Mouse (Mus musculus) lung, postnatal 0 days (tissue): ENCODE measurements at regions not wholly inside any gene's neighbourhood (a gene's known extent, or its start where the extent isn't known, plus 50 kb on each side); places are given as distances from the start of the nearest gene placed in this dataset.
A peak's percentile ranks its signal among the peaks of the same experiment; 100 is the strongest.

Experiments
- ATAC-seq: fragments of 200-750 bp; cut with Nextera tagmentation; 2 replicates; pipeline ENCODE4 v1.8.0; 2017; ENCODE audit warnings: moderate library complexity
- DNase-seq: peaks from one replicate; pipeline ENCODE4 v3.0.0-alpha.2; 2016; ENCODE audit warnings: low spot score
- H3K27ac ChIP-seq: fragments of 300-500 bp; sonication (generic); 2 replicates; pipeline ENCODE4 v1.5.1; 2014; ENCODE audit warnings: antibody characterized with exemption, mild to moderate bottlenecking, low read length, mixed read lengths
- H3K27me3 ChIP-seq: fragments of 300-500 bp; sonication (generic); replicated peaks from 2 replicates; pipeline ENCODE4 v1.6.1; 2014; ENCODE audit warnings: low read length, mixed read lengths; ENCODE audit not compliant: insufficient read depth
- H3K36me3 ChIP-seq: fragments of 300-500 bp; sonication (generic); 2 replicates; pipeline ENCODE4 v1.6.1; 2014; ENCODE audit warnings: low read length, mixed read lengths; ENCODE audit not compliant: insufficient read depth
- H3K4me1 ChIP-seq: fragments of 300-500 bp; sonication (generic); 2 replicates; pipeline ENCODE4 v1.6.1; 2014; ENCODE audit warnings: antibody characterized with exemption, low read depth, low read length, mixed read lengths; ENCODE audit not compliant: insufficient read depth
- H3K4me2 ChIP-seq: fragments of 300-500 bp; sonication (generic); replicated peaks from 2 replicates; pipeline ENCODE4 v1.6.1; 2014; ENCODE audit warnings: low read depth, mild to moderate bottlenecking, low read length, moderate library complexity, mixed read lengths
- H3K4me3 ChIP-seq: fragments of 300-500 bp; sonication (generic); 2 replicates; pipeline ENCODE4 v1.5.1; 2014; ENCODE audit warnings: low read depth, low read length
- H3K9ac ChIP-seq: fragments of 300-500 bp; sonication (generic); replicated peaks from 2 replicates; pipeline ENCODE4 v1.6.1; 2014; ENCODE audit warnings: low read depth, mild to moderate bottlenecking
- H3K9me3 ChIP-seq: fragments of 300-500 bp; sonication (generic); 2 replicates; pipeline ENCODE4 v1.6.1; 2016; ENCODE audit warnings: low read length, mixed read lengths
- CTCF ChIP-seq: IDR thresholded peaks from 2 replicates; pipeline ENCODE4 v1.5.1; 2016; ENCODE audit warnings: antibody characterized with exemption, mild to moderate bottlenecking
- EP300 ChIP-seq: IDR thresholded peaks from 2 replicates; pipeline ENCODE4 v1.6.1; 2016; ENCODE audit warnings: antibody characterized with exemption, mild to moderate bottlenecking, control low read depth
- WGBS: fragments of 180-500 bp; shearing (Covaris S2); extraction: QIAGEN DNeasy Blood & Tissue Kit; methylation state at CpG from one replicate; pipeline ENCODE4 v1.1.7; 2014; 5-methylcytosine and 5-hydroxymethylcytosine counted together

GRCm38 (mm10) chr16:78451251-78451650 is 74.3 kb upstream of the Btg3 start:
- no peak overlapping the region for H3K4me3 ChIP-seq
- 0 out of 2 replicates have a peak overlapping the region, but pooled peaks have one; percentile 5 for H3K4me2 ChIP-seq
- H3K27ac ChIP-seq: peak overlapping the region; percentile 38; the same call in 1 of the 2 replicates
- no peak overlapping the region for H3K9ac ChIP-seq
- H3K9me3 ChIP-seq: no peaks in the 10 kb centered on the region
- 44% methylated on average over 11 of the region's 11 CpGs for WGBS
- ATAC-seq (peak; percentile 71), DNase-seq (peak; percentile 56)
- H3K4me1 ChIP-seq: no peaks in the 10 kb centered on the region
- H3K27me3 ChIP-seq: no peaks in the 10 kb centered on the region
- no peak for TF ChIP-seq EP300
- no peak for TF ChIP-seq CTCF
- H3K36me3 ChIP-seq: no peaks in the 10 kb centered on the region

- no peak overlapping the region for H3K27ac ChIP-seq
- H3K9me3 ChIP-seq: no peaks in the 10 kb centered on the region
- no peaks in the 10 kb centered on the region for H3K4me1 ChIP-seq
- no peak overlapping the region for H3K4me2 ChIP-seq
- no peak for DNase-seq
- no peaks in the 10 kb centered on the region for H3K36me3 ChIP-seq
- no peaks in the 10 kb centered on the region for H3K27me3 ChIP-seq
- 97% methylated on average over 4 of the region's 8 CpGs for WGBS
- H3K9ac ChIP-seq: no peak overlapping the region
- no peak for ATAC-seq
- no peak overlapping the region for H3K4me3 ChIP-seq
- TF ChIP-seq CTCF: no peak
- no peak for TF ChIP-seq EP300
Observed at GRCm38 (mm10) chr16:78449231-78449630, 72.2 kb upstream of the Btg3 start.

- ATAC-seq (no peak), DNase-seq (no peak)
- Histone ChIP-seq H3K4me2 (no peak overlapping the region), H3K9ac (no peak overlapping the region), H3K4me3 (no peak overlapping the region), H3K4me1 (no peaks in the 10 kb centered on the region), H3K27ac (no peak overlapping the region), H3K9me3 (no peaks in the 10 kb centered on the region), H3K36me3 (no peaks in the 10 kb centered on the region), H3K27me3 (no peaks in the 10 kb centered on the region)
- TF ChIP-seq EP300 (no peak), CTCF (no peak)
- WGBS: 82% methylated on average over 8 of the region's 8 CpGs
Observed at GRCm38 (mm10) chr16:78443262-78443661, 66.3 kb upstream of the Btg3 start.

- H3K9me3 ChIP-seq: no peaks in the 10 kb centered on the region
- no peaks in the 10 kb centered on the region for H3K27me3 ChIP-seq
- TF ChIP-seq EP300 (no peak), CTCF (no peak)
- no peak overlapping the region for H3K4me2 ChIP-seq
- H3K36me3 ChIP-seq: no peaks in the 10 kb centered on the region
- no peak overlapping the region for H3K27ac ChIP-seq
- no peak overlapping the region for H3K9ac ChIP-seq
- WGBS: 79% methylated on average over 7 of the region's 7 CpGs
- H3K4me1 ChIP-seq: no peaks in the 10 kb centered on the region
- H3K4me3 ChIP-seq: no peak overlapping the region
- ATAC-seq (no peak), DNase-seq (no peak)
Observed at GRCm38 (mm10) chr16:78442830-78443229, 65.8 kb upstream of the Btg3 start.

GRCm38 (mm10) chr16:78441961-78442360 is 65.0 kb upstream of the Btg3 start:
- ATAC-seq (no peak), DNase-seq (no peak)
- Histone ChIP-seq H3K9ac (no peak overlapping the region), H3K4me1 (no peaks in the 10 kb centered on the region), H3K27me3 (no peaks in the 10 kb centered on the region), H3K27ac (no peak overlapping the region), H3K9me3 (no peaks in the 10 kb centered on the region), H3K4me3 (no peak overlapping the region), H3K4me2 (no peak overlapping the region), H3K36me3 (no peaks in the 10 kb centered on the region)
- 76% methylated on average over 6 of the region's 6 CpGs for WGBS
- TF ChIP-seq EP300 (no peak), CTCF (no peak)

GRCm38 (mm10) chr16:78435707-78436106 is 58.7 kb upstream of the Btg3 start:
- no peak overlapping the region for H3K4me2 ChIP-seq
- ATAC-seq (no peak), DNase-seq (no peak)
- no peak overlapping the region for H3K27ac ChIP-seq
- H3K4me3 ChIP-seq: no peak overlapping the region
- no peaks in the 10 kb centered on the region for H3K36me3 ChIP-seq
- H3K27me3 ChIP-seq: no peaks in the 10 kb centered on the region
- H3K4me1 ChIP-seq: no peaks in the 10 kb centered on the region
- H3K9ac ChIP-seq: no peak overlapping the region
- no peak for TF ChIP-seq CTCF
- H3K9me3 ChIP-seq: no peaks in the 10 kb centered on the region
- 54% methylated on average over 5 of the region's 5 CpGs for WGBS

GRCm38 (mm10) chr16:78427470-78428041 is 50.6 kb upstream of the Btg3 start:
- ATAC-seq (peak; percentile 82), DNase-seq (peak; percentile 86)
- Histone ChIP-seq H3K27ac (no peak overlapping the region), H3K4me1 (no peaks in the 10 kb centered on the region), H3K9ac (no peak overlapping the region), H3K4me3 (no peak overlapping the region), H3K36me3 (no peaks in the 10 kb centered on the region), H3K27me3 (no peaks in the 10 kb centered on the region), H3K9me3 (no peaks in the 10 kb centered on the region), H3K4me2 (peak overlapping the region; percentile 34)
- WGBS: 23% methylated on average over 16 of the region's 16 CpGs
- TF ChIP-seq EP300 (no peak), CTCF (no peak)
